Mouse (Mus musculus): ENCODE data around the gene Gm11114. TPM values are rescaled to one million over a fixed set of nuclear protein-coding genes. Genes with fewer than 3 reads are reported as not detected.

Gm11114 gene
- total RNA-seq (2021) = not detected

DNA sequence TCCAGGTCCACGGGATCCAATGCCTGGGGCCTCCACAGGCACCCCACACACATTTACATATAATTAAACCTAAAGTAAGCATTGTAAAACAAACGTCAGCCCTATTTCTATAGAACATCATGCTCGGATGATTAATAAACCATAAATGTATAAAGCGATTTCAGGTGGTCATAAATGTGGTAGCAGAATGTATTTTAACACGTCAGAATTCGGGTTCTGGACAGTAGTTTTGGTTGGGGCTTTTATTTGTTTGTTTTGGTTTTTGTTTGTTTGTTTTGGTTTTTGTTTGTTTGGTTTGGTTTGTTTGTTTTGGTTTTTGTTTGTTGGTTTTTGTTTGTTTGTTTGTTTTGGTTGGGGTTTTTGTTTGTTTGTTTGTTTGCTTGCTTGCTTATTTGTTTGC is at the start of gene Gm11114:
Gene Gm11114, plus strand, starts transcription at position 301 of the 400 bp plus-strand sequence.
- intact Hi-C loops (cut with DNase I) = no loop called here
- DNase-seq = no peak

DNA sequence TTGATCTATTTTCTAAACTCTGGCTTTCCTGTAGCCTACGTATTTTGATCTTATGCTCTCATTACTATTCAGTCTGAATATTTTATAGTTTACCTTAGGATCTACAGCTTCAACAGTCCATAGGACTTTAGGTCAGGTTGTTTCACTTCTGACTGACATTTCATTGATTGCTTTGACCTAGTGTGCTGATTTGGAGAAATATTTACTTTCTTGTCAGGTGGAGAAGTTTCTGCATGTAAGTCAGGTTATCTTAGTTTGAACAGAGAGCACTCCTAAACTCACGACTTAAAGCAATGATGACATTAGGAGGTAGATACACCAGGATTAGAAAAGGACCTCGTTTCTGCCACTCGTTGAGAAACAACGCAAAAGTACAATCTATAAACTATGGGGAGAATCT is 45.7 kb upstream of the Gm11114 start:
- intact Hi-C loops (cut with DNase I) = no loop called here
- no peak for DNase-seq

DNA sequence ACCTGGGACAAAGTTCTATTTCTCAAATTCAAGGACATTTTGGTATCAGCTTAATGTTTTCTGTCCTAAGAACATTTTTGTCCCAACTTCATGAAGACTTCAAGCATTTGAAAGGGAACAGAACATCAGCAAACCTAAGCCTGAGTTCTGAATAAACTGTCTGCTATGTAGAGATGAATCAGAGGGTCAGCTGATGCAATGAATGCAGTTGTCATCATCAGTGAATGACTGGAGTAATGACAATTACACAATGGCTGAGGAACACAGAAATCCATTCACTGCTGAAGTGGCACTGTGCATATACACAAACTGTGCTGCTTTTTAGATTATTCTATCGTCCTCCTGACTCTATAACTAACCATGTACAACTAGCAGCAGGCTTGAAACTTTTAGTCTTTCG is 38.5 kb upstream of the Gm11114 start:
- intact Hi-C loops (cut with DNase I) = no loop called here
- DNase-seq = no peak

DNA sequence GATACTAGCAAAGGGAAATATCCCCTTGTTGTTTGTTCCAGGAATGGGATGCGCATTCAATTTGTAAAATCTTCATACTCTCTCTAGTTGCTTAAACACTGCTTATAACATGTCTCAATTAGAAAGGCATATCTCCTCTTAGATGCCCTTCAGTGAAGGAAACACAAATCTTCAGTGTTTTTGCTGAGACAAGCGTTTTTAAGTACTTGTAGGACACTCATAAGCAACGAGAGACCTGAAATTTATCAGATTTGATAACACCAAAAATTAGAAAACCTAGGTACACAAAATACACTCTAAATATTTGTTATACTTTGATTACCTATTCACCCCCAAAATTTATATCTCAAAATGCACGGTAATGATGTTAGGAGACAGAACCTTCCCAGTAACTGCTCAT is 9.7 kb upstream of the Gm11114 start:
- DNase-seq = no peak
- intact Hi-C loops (cut with DNase I) = no loop called here

DNA sequence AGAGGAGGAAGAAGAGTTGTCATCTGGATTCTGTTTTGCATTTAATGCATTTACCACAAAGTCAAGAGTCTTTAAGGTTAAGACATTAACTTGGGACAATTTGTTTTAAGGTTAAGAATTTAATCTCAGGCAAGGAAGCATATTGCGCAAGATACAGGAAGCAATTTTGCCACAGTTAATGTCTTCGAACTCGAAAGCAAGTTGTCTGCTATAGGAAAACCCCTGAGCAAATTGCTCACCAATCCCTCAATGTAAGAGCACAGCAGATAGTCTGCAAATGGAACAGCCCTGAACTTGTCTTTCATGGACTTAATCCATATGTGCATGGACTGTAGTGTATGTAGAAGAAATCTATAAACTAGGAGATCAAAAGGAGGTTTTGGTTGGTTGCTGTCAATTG is 9.2 kb upstream of the Gm11114 start:
- DNase-seq = no peak
- intact Hi-C loops (cut with DNase I) = no loop called here

DNA sequence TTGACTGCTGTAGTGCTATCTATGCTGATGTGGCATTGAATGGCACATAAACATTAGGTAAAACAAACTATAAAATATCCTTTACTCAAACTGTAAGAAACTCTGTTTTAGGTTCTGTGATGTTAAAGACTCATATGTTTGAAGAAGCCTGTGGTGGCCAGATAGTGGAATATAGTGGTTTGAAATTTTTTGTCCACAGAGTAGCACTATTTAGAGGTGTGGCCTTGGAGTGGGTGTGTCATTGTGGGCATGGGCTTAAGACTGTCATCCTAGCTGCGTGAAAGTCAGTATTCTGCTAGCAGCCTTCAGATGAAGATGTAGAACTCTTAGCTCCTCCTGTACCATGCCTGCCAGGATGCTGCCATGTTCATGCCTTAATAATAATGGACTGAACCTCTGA is 3.5 kb downstream of the Gm11114 start:
- no peak for DNase-seq
- intact Hi-C loops (cut with DNase I) = no loop called here

DNA sequence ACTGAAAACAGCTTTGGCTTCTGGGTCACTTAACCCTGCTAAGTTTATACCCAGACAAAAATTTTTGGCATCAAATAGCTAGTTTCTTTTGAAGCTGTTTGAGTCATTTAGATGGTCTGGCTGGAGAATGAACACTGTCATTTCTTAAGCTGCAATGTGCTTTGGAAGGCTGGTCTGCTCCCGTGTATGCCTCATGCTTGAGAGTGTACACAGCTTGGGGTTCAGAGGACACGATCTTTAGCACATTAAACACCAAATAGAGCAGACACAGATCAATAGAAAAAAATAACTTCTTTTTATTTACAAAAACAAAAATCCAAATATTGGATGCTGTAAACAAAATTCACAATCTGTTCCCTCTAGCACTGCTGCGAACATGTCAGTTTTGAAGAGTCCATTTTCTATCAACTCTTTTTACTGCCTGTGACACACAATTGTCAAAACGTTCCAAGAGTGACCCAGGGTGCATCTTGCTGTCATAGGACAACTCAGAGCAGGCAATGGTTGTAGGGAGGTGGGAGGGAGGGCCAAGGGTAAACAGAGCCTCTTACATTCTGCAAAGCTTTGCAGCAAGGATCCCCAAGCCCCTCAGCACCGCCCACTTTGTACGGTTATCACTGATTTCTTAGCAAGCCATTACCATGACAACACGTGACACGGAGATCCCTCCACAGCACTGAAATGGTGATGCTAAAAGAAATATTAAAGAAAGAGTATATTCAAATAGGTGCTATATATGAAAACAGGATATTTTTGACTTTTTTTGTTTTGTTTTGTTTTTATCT is 7.8 kb downstream of the Gm11114 start:
- intact Hi-C loops (cut with DNase I) = loop anchor here (10.0 kb wide), 1 partner anchor 1206 kb away; no protein-coding TSS in a partner anchor
- no peak for DNase-seq

DNA sequence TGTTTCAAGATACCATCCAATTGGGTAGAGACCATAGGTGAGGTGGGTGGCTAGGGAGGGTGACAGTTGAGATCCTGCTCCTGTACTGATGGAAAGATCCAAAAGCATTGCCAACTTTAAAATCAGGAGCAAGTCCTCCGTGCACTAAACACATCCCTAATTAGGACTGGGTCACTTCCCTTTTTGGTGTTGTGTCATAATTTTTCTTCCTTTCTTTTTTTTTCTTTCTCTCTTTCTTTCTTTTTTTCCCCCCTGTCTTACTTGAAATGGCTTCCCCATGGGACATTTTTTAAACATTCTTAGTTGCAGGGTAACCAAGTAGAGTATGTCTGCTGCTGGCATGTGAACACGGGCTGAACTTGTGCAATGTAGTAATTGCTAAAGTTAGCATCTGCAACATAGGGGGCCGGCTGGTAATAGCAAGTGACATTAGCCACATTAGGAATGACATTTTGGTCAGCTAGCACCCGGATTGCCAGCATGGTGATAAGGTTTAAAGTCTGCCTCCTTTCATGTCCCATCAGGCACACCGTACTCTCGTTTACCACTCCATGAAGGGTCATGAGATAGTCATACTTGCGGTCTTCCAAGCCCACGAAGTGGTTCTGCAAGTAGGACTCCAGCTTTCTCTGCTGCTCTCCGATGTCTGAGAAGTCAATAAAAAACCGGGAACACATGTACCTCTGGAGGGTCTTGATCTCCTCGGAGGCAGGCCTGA is 11.7 kb downstream of the Gm11114 start:
- intact Hi-C loops (cut with DNase I) = loop anchor here (10.0 kb wide), 1 partner anchor 1210 kb away; no protein-coding TSS in a partner anchor
- peak; percentile 8 to 42 for DNase-seq

DNA sequence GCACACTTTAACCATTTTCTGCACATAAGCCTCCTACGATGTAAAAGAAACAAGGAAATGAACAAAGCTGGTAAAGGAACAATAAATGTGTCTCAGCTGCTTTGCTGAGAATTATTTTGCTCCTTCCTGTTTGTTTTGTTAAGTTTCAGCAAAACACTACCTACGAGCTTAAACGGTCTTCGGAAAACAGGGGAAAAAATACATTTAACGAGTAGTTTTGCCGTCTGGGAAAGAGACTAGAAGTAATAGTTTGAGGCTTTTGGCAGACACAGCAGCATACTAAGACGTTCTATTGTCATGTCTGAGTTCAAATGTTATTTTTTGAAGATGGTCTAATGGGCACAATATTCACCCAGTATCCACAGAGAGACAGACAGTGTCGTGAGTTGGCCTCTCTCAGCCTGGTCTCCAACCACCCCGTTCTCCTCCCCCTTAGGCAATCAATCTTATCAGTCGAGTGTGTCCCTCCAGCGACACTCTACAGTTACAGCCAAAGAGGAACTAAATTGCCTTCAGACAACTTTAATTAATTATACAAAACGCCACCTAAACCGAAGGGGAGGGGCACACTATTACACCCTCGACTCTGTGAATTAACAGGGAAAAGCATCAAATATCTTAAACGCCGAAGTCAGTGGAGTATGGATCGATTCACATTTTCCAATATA is 12.8 kb downstream of the Gm11114 start:
- intact Hi-C loops (cut with DNase I) = loop anchor here (5.0 to 10.0 kb wide), 8 partner anchors 188 to 1368 kb away; no protein-coding TSS in a partner anchor
- DNase-seq = peak; percentile 23 to 25

DNA sequence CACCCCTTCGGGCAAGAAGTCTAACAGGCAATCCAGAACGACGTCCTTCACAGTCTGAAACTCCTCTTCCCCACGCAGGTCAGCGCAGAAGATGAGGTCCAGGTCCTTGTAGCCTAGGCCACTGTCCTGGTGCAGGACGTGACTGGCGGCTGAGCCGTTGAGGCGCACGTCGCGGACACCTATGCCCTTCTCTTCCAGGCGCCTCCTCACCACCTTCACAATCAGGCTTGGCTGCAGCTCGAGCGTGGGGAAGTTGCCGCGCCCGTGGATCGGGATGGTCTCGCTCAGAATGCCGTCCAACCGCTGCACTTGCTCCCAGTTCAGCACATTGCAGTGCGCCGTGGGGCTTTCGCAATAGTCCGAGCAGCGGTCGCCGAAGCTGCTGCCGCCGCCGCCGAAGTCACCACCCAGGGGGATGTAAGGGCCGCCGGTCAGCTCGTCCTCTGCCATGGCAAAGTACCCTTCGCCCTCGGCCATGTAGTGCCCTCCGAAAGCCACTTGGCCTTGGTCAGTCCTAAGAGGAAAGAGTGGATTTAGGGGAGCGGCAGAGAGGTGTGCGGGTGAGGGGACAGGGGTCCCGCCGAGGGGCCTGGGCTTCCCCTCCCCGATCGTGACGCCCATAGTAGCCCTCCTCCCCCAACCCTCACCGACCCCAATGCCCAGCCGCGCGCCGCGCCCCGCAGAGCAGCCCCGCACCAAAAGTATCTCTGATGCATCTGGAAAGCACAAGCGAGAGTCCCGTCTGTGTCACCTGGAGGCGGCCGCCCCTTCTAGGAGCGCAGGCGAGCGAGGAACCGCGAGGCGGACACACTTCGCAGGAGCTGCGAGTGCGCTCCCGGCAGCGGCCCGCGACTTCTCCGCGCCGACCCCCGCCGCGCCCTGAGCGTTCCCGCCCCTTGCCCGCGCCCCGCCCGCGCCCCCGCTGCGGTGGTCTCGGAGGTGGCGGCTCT is 14.0 kb downstream of the Gm11114 start:
- intact Hi-C loops (cut with DNase I) = loop anchor here (5.0 to 10.0 kb wide), 8 partner anchors 189 to 1369 kb away; no protein-coding TSS in a partner anchor
- peak; percentile 65 to 78 for DNase-seq

DNA sequence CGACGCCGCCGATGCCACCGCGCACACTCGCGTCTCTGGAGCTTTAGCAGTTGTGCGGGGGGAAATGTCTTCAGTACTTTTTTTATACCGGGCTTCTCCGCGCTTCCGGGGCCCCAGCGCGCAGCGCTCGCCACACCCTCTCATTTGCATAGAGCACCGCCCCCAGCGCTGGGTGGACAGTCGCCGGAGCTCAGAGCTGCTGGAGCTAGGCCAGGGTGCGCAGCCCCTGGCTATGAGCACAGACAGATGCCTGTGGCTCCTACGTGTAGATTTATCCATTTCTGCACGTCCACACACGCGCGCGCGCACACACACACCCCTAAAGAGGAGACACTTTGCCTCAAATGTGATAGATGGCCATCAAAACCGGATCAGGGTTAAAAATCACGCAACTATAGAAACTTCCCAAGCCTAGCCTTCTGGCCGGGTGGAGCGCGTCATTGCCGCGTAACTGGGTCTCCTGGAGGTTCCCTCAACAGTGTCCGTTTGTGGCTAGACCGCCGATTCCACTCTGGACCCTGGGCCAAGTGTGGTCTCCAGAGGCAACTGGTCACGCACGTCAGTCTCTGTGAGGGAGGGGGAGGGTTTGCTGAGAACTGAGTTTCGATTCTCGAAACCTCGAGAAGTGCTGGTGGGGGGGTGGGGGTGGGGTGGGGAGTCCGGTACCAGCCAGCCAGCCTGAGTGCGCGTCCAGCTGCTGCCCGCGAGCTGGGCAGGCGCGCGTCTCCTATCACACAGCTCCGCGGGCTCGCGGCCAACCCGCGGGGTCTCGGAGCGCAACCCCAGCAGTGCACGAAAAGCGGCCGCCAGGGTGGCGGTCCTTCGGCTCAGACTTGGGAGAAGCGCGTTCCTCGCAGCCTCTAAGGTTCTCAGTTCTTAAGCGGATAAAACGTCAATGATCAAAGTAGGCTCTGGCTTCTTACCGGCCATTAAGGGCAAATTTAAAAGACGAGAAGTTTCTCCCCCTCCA is 15.0 kb downstream of the Gm11114 start, which contains the start of gene Tent5a:
Gene Tent5a, minus strand, starts transcription at position 107 of the 970 bp plus-strand sequence.
- intact Hi-C loops (cut with DNase I) = loop anchor here (1.0 to 10.0 kb wide), 11 partner anchors 190 to 1370 kb away; no protein-coding TSS in a partner anchor
- peak; percentile 83 to 87 for DNase-seq

DNA sequence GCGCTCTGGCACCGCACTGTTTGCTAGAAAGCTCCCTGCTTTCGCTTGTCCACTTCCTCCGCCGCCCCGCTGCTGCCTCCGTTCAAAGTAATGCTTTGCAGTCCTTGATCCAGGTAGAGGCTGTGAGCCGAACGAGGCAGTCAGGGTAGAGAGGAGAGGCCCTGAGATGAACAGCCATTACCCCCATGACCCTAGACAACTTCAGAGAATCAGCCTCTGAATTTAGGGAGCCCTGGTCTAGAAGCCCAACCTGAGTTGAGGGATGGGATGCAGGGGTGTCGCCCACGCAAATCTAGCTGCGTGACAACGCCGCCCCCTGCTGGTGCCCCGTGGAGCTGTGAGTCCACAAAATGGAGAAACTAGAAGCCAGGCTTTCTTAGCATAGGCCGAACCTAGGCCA is 15.7 kb downstream of the Gm11114 start:
- intact Hi-C loops (cut with DNase I) = loop anchor here (1.0 to 10.0 kb wide), 11 partner anchors 191 to 1371 kb away; no protein-coding TSS in a partner anchor
- peak; percentile 94 to 96 for DNase-seq

DNA sequence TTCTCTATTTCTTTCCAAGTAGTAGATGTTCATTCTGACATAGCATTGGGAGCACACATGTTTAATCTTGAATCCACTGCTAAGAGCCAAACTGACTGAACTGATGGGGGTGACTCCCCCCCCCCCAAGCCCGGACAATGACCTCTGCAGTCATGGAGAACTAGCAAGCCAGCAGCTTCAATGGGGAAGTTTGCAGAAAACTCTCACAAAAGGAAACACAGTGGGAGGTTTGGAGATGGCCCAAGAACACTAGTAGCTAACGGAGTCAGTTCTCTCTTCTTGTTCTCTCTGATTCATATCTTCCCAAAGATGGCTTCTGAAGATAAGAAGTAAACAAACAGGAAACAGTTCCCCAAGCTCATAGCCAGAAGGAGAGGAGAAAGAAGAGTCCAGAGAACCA is 18.9 kb downstream of the Gm11114 start:
- DNase-seq = no peak
- intact Hi-C loops (cut with DNase I) = no loop called here

DNA sequence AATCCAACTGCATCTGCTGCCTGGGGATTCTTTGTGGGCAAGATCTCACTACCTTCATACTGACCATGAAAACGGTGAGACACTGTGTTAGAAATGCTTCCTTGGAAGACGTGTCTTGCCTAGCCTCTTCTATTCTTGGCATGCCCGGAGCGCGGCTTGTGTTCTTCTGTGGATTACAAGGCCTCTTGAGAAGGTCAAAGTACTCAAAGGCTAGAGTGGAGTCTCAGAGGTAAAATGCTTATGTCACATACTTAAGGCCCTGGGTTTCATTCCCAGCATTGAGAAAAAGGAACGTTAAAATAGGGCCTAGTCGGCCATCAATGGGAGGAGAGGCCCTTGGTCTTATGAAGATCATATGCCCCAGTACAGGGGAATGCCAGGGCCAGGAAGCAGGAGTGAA is 23.5 kb downstream of the Gm11114 start:
- intact Hi-C loops (cut with DNase I) = no loop called here
- DNase-seq = no peak

DNA sequence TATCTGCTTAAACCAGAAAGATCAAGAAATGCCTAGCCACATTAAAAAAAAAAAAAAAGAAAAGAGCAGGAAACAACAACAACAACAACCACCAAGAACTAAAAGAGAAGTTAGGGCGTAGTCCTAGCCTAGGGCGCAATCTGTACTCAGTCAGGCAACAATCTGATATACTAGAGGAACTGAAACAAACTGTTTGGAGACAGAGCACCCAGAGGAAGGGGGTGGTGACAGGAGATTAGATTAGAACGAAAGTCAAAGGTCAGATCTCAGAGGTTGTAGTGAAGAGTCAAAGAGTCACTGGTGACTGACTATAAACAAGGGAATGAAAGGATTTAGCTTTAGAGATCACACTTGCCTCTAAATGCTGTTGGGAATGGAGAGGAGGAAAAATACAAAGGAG is 27.7 kb downstream of the Gm11114 start:
- intact Hi-C loops (cut with DNase I) = no loop called here
- DNase-seq = no peak

DNA sequence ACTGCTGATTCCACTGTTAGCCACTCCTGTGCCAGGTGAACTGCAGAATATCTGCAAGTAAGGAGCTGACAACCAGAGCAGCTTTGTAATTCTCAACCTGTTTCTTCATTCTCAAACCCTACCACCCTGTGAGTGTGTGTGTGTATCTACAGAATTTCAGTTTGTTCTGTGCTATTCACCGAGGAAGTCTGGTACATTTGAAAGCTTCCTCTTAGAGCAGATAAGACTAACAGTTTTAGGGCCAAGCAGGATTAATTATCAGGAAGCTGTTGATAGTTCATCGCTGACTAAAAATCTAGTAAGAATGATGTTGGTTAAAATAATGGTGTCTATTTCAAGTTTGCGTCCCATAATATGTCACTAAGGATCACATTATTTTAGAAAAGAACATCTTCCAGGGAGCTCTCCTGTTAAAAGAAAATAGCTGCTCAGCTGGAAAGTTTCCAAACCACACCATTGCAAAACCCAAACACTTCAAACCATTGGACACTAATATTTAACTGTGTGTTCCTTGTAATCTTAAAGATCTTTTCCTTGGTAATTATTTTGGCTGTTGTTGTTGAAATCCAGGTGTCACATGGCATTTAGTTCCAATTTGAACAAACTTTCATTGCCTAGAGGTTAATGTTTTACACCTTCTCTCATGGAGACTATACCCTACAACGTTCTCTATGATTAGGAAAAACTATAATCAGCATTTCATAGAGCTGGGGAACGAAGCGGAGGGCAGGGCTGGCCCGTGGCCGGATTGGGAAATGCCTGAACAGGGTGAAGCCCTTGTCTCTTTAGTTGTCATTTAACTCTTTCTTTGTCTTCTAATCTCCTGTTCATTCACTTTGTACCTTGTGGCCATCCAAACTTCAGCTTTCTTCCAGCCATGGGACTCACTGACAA is 30.6 kb downstream of the Gm11114 start:
- DNase-seq = no peak
- intact Hi-C loops (cut with DNase I) = no loop called here

DNA sequence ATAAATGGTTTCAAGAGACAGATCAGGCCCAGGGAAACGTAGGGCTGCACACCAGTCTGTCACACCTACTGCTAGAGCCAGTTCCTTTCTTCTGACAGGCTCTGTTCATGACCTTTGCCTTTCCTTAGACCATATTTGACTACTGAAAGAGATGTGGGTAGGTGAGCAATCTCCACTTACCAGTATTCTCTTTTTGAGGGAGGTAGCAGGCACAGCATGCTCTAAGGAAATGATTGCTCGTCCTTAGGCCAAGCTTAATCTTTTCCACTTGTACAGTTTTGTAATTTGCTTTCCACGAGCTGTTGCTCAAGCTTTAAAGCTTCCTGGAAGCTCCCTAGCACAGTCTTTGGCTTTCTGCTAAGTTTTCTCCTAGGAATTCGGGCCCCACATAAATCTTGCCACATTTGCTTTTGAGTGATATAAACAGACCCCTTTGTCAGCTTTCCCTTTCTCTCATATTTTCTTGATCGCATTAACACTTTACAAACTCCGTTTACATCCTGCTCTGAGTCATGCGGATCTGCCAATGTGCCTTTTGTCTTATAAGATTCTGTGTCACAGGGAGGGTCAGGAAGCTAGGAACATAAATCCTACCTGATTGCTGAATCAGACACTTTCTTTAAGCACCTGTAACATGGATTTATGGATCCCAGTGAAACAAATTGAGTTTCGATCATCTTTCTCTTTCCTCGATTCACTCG is 35.4 kb downstream of the Gm11114 start:
- no peak for DNase-seq
- intact Hi-C loops (cut with DNase I) = no loop called here

Measured in heart, postnatal 36 days (tissue).